Mouse (Mus musculus) CH12.LX (cell line): Measurements from ENCODE around the gene Hsd17b13.

Experiments used
- CTCF ChIP-seq, 2 experiments: IDR thresholded peaks in 1 of 2; conservative IDR thresholded peaks in 1 of 2; 2 replicates each; pipeline ENCODE4 v1.5.1; 2011 to 2012; ENCODE audit warnings: low read depth in 2 of 2, low read length in 2 of 2, improper control_type of control experiment in 1 of 2, inconsistent platforms in 1 of 2, mild to moderate bottlenecking in 1 of 2, moderate library complexity in 1 of 2
- EP300 ChIP-seq: IDR thresholded peaks from 2 replicates; pipeline ENCODE4 v1.6.1; 2011; ENCODE audit warnings: low read length, improper control_type of control experiment
- ETS1 ChIP-seq: conservative IDR thresholded peaks from 2 replicates; pipeline ENCODE4 v1.6.1; 2012; ENCODE audit warnings: low read depth, mild to moderate bottlenecking, inconsistent platforms, low read length, improper control_type of control experiment, moderate library complexity
- SMC3 ChIP-seq: IDR thresholded peaks from 2 replicates; pipeline ENCODE4 v1.6.1; 2011; ENCODE audit warnings: low read depth, low read length, improper control_type of control experiment
- ZC3H11A ChIP-seq: IDR thresholded peaks from 2 replicates; pipeline ENCODE4 v1.6.1; 2012; ENCODE audit warnings: low read depth, mild to moderate bottlenecking, inconsistent platforms, low read length, improper control_type of control experiment

DNA sequence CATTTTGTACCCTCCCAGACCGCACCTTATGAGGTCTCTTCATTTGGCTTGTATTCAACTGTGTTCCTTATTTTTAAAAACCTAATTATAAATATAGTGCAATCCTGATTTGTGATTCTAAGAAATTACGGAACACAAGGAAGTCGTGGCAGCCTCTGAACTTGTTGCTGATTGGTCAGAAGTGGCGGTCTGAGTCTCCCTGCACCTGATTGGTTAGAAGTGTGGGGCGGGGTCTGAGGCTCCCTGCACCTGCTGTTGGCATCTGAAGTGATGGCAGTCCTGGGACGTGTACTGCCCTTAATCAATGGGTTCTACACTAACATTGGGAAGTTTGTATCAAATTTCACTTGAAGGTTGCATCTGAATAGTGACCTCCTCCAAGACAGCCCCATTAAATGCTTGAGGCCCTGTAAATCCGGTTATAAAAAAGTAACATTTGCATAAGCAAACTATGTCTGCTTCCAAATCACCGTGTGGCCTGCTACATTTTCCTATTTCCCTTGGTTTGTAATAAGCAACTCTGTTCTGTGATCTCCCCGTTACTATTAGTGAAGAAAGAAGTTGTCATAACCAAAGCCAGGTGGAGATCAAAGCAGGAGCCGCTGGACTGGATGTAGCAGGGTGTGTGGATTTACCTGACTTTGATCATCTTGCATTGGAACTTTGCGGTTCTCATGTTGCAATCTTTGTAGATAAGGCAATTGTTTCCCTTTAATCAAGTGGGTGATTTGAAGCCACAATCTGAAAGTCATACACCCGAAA is 60.4 kb downstream of the Hsd17b13 start:
- TF ChIP-seq CTCF (conservative IDR thresholded peaks at IDR 0.05 in 1 of 2, IDR thresholded peaks at IDR 0.05 in 1 of 2; ENCODE audit: low read depth in 2 of 2, low read length in 2 of 2) = no peak
- TF ChIP-seq ZC3H11A = no peak
- no peak for TF ChIP-seq SMC3
- no peak for TF ChIP-seq EP300
- TF ChIP-seq ETS1 = no peak
